Mouse (Mus musculus) hindbrain, embryonic 13.5 days (tissue): ENCODE data around the gene Gpr62. TPM values are rescaled to one million over a fixed set of nuclear protein-coding genes. Genes with fewer than 3 reads are reported as not detected.

Source experiments
- ATAC-seq: fragments of 200-750 bp; cut with Nextera tagmentation; 2 replicates; pipeline ENCODE4 v1.8.0; 2017; ENCODE audit warnings: moderate TSS enrichment; ENCODE audit not compliant: low FRiP score
- H3K27ac ChIP-seq: fragments of 300-500 bp; sonication (generic); 2 replicates; pipeline ENCODE4 v1.5.1; 2015; ENCODE audit warnings: inconsistent platforms, mild to moderate bottlenecking, moderate library complexity
- H3K27me3 ChIP-seq: fragments of 300-500 bp; sonication (generic); 2 replicates; pipeline ENCODE4 v1.6.1; 2015; ENCODE audit warnings: mild to moderate bottlenecking, inconsistent platforms
- H3K36me3 ChIP-seq: fragments of 300-500 bp; sonication (generic); 2 replicates; pipeline ENCODE4 v1.6.1; 2015; ENCODE audit warnings: mild to moderate bottlenecking, inconsistent platforms
- H3K4me1 ChIP-seq: fragments of 300-500 bp; sonication (generic); replicated peaks from 2 replicates; pipeline ENCODE4 v1.6.1; 2015; ENCODE audit warnings: inconsistent platforms
- H3K4me2 ChIP-seq: fragments of 300-500 bp; sonication (generic); 2 replicates; pipeline ENCODE4 v1.6.1; 2015; ENCODE audit warnings: inconsistent platforms, mild to moderate bottlenecking, moderate library complexity
- H3K4me3 ChIP-seq: fragments of 300-500 bp; sonication (generic); 2 replicates; pipeline ENCODE4 v1.5.1; 2015; ENCODE audit warnings: mild to moderate bottlenecking, inconsistent platforms
- H3K9ac ChIP-seq: fragments of 300-500 bp; sonication (generic); 2 replicates; pipeline ENCODE4 v1.6.1; 2015; ENCODE audit warnings: mild to moderate bottlenecking, inconsistent platforms
- H3K9me3 ChIP-seq: fragments of 300-500 bp; sonication (generic); 2 replicates; pipeline ENCODE4 v1.6.1; 2016; ENCODE audit warnings: inconsistent platforms
- WGBS: fragments of 180-500 bp; shearing (Covaris S2); methylation state at CpG from one replicate; pipeline ENCODE4 v1.1.7; 2015; 5-methylcytosine and 5-hydroxymethylcytosine counted together
- polyA plus RNA-seq: library from polyadenylated mRNA; unstranded; fragments of >200 nt; fragmentation: Nextera tagmentation; extraction: Ambion mirVana; gene quantifications from 2 replicates; pipeline ENCODE4 v1.2.1, GENCODE M21; 2015

Gene Gpr62
- polyA plus RNA-seq, 1 experiment from 2014 or later, result 0.68 TPM

DNA sequence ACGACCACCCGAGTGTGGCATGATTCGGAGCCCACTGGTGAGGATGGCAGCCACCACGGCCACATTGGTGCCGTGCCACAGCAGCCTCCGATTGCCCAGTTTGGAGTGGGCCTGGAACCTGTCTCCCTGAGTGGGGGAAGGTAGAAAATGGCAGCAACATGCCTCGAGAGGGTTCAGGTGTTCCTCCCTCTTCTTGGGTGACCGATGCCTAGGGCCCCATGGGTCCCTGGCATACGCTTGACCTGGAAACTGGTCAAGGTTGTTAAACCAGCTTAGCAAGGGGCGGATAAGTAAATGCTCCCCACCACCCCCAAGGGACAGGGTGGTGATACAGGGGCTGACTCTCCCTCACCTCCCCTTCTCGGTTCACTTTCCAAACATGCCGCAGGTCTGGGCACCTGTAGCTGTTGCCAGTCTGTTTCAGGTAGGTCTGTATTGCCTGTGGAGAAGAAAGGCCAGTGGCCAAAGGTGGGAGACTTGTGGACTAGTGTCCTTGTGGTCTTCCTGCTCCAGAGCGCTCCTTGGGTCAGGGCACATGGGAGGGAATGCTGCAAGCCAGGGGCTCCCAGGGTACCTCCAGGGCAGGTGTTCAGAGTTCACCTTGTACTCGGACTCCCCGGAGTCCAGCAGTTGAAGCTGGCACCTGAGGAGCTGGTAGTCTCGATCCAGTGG lies 7.5 kb upstream of the Gpr62 start:
- 0 out of 2 replicates have a peak, but pooled peaks cover 3% of the 10 kb centered on the region for H3K27me3 ChIP-seq
- peaks cover 39% of the 10 kb centered on the region for H3K4me1 ChIP-seq
- 90% methylated on average over 16 of the region's 16 CpGs for WGBS
- H3K4me3 ChIP-seq, result no peak overlapping the region
- H3K27ac ChIP-seq, result no peak overlapping the region
- no peaks in the 10 kb centered on the region for H3K9me3 ChIP-seq
- no peaks in the 10 kb centered on the region for H3K36me3 ChIP-seq
- peak overlapping the region; percentile 13; the same call in 1 of the 2 replicates for H3K9ac ChIP-seq
- no peak overlapping the region for H3K4me2 ChIP-seq
- no peak for ATAC-seq

DNA sequence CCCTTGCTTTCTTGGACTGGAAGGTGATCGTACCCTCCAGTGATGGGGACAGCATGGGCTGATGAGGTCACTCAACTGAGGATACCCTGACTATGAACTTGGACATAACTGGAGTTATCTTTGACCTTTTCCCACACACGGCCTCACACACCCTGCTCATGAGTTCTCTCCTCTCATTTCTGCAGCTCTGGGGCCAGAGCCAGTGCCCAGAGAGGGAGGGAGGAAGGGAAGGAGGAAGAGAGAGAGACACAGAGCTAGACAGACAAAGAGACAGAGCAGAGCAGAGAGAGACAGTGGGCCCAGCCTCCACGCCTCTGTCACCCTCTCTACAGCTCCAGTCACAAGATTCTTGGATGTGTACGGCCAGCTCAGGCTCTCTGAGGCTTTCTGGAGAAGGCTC lies 6.6 kb upstream of the Gpr62 start:
- Histone ChIP-seq H3K4me3 (no peak overlapping the region), H3K27me3 (0 out of 2 replicates have a peak, but pooled peaks cover 3% of the 10 kb centered on the region), H3K4me2 (no peak overlapping the region), H3K9ac (no peak overlapping the region), H3K4me1 (peaks cover 31% of the 10 kb centered on the region), H3K27ac (no peak overlapping the region), H3K9me3 (no peaks in the 10 kb centered on the region), H3K36me3 (no peaks in the 10 kb centered on the region)
- 85% methylated on average over 4 of the region's 4 CpGs for WGBS
- ATAC-seq, result no peak

DNA sequence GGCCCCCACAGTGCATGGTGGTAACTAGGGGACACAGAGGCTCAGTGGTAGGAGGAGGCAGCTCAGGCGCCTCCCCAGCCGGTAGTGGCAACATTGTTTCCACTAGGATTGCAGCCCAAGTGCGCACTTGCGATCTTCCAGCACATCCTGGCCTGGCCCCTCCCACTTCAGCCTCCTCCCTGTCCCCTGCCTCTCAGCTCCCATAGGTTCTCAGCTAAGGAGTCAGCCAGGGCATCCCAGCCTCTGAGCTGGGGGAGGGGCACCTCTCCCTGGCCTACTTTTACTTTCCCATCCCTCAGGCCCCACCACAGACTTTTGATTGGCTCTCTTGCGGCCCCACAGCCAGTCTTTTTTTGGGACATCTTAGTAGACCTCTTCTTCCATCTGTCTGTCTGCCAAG lies 6.2 kb upstream of the Gpr62 start:
- WGBS, result 9% methylated on average over 5 of the region's 5 CpGs
- ATAC-seq, result no peak

DNA sequence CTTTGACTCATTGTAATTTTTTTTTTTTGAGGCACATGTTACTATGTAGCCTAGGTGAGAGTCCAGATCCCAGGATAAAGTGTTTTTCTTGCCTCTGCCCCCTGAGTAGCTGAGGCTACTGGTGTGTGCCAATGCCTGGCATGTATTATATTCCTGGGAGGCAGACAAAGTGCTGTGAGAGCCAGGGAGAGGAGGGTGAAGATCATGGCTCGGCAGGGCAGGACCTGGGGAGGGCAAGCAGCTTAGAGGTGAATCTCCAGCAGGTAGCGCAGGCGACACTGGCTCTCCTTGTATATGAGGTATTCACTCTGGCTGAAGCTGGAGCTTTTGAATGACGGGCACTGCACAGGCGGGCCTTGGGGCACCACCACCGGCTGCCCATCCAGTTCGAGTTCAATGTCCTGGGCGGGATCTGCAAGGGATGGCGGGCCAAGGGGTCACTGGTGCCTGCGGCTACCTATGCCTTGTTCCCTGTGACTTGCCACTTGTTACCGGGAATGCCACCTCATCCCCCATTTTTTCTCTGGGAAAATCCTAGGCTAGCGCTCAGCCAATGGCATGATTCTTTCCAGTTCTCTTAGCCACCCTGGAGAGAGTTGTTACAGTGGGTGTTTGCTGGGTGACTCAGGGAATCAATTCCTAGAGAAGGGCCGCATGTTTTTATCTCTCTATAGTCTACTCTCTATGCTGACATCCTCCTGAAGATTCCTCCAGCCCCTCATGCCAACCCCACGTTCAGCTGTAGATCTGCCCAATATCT lies 5.4 kb upstream of the Gpr62 start:
- no peak for ATAC-seq
- Histone ChIP-seq H3K27me3 (0 out of 2 replicates have a peak, but pooled peaks cover 3% of the 10 kb centered on the region), H3K9ac (0 out of 2 replicates have a peak overlapping the region, but pooled peaks have one; percentile 39), H3K4me1 (peaks cover 26% of the 10 kb centered on the region), H3K36me3 (no peaks in the 10 kb centered on the region), H3K9me3 (no peaks in the 10 kb centered on the region), H3K4me3 (no peak overlapping the region), H3K27ac (no peak overlapping the region), H3K4me2 (no peak overlapping the region)
- WGBS, result 65% methylated on average over 14 of the region's 14 CpGs

More for the DNA sequence above, 6.2 kb upstream of the Gpr62 start:
- no peak overlapping the region for H3K4me3 ChIP-seq
- peaks cover 31% of the 10 kb centered on the region for H3K4me1 ChIP-seq
- H3K4me2 ChIP-seq, result no peak overlapping the region
- H3K9me3 ChIP-seq, result no peaks in the 10 kb centered on the region
- no peak overlapping the region for H3K27ac ChIP-seq
- H3K9ac ChIP-seq, result 0 out of 2 replicates have a peak overlapping the region, but pooled peaks have one; percentile 39
- 0 out of 2 replicates have a peak, but pooled peaks cover 3% of the 10 kb centered on the region for H3K27me3 ChIP-seq
- no peaks in the 10 kb centered on the region for H3K36me3 ChIP-seq

DNA sequence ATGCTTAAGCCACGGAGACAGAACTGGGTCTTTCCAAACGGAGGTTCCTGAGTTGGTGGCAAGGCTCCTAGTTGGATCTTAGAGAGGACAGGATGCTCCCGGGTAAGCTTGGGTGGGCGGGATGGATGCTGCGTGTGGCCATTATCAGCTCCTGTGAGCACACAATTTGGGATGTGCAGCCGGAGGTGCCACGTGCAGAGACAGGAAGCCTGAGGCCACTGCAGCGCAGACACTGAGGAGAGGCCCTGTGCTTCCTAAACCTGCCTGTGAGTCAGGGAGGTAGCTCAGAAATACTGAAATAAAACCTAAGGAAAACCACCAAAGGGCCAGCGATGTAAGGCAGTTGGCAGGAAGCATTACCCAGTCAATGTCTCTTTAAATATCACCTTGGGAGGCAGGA lies 4.0 kb upstream of the Gpr62 start:
- Histone ChIP-seq H3K4me1 (peaks cover 35% of the 10 kb centered on the region), H3K4me3 (no peak overlapping the region), H3K9ac (no peak overlapping the region), H3K36me3 (no peaks in the 10 kb centered on the region), H3K27ac (no peak overlapping the region), H3K27me3 (0 out of 2 replicates have a peak, but pooled peaks cover 3% of the 10 kb centered on the region), H3K9me3 (no peaks in the 10 kb centered on the region), H3K4me2 (no peak overlapping the region)
- 81% methylated on average over 9 of the region's 9 CpGs for WGBS
- ATAC-seq, result no peak

DNA sequence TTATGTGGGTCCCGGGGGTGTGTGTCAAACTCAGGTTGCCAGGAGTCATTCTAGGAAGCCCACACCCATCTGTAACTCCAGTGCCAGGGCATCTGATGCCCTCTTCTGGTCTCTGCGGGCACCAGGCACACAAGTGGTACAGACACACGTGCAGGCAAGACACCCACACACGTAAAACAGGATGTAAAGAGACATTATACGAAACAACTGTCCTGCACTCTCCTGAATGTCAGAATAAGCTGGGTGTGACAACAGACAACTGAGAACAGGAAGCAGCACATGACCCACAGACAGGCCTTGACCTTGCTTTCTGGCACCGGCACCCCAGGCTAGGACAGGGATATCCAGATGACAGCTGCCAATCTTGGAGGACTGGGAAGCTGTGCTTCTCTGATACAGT lies 3.6 kb upstream of the Gpr62 start:
- Histone ChIP-seq H3K27ac (no peak overlapping the region), H3K36me3 (peaks cover 4% of the 10 kb centered on the region), H3K27me3 (0 out of 2 replicates have a peak, but pooled peaks cover 3% of the 10 kb centered on the region), H3K4me2 (no peak overlapping the region), H3K4me3 (no peak overlapping the region), H3K4me1 (peaks cover 35% of the 10 kb centered on the region), H3K9ac (no peak overlapping the region), H3K9me3 (no peaks in the 10 kb centered on the region)
- no peak for ATAC-seq
- 81% methylated on average over 6 of the region's 6 CpGs for WGBS

DNA sequence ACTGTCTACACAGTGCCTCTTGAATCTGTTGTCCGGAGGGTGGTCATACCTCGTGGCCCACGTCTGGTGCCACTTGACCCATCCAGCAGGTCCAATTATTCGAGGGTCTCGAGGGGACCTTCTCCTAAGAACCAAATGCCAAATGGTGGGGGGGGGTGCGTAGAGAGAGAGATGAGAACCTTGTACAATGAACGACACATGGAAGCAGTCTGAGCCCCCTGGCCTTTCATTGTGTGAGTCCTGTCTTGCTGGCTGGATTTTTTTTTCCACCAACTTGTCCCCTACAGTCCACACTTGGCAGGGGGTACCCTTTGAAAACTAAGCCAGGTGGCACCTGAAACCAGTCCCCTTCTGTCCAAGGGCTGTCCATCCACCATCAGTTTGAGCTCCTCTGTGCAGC lies 2.0 kb upstream of the Gpr62 start:
- WGBS, result 83% methylated on average over 7 of the region's 7 CpGs
- H3K9me3 ChIP-seq, result no peaks in the 10 kb centered on the region
- H3K36me3 ChIP-seq, result peaks cover 18% of the 10 kb centered on the region
- no peak overlapping the region for H3K9ac ChIP-seq
- no peak overlapping the region for H3K4me3 ChIP-seq
- no peaks in the 10 kb centered on the region for H3K27me3 ChIP-seq
- no peak overlapping the region for H3K27ac ChIP-seq
- no peak overlapping the region for H3K4me2 ChIP-seq
- no peak for ATAC-seq
- peaks cover 40% of the 10 kb centered on the region for H3K4me1 ChIP-seq

DNA sequence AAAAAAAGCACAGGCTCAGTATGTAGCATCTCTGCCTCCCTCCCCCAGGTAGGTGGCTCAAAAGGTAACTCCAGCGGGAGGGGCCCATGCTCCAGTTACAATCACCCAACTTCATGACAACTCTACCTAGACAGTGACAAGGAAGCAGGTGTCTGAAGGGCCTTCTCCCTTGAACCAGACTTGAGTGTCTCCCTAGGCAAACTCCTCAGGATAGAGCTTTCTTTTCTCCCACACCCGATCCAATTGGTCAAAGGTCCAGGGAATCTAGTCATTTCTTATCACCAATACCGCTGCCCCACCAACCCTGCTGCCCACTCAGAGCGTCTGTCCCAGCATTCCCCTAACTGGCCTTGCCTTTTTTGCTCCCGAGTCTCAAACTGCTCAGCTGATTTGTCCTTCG lies 983 bp upstream of the Gpr62 start:
- Histone ChIP-seq H3K27ac (no peak overlapping the region), H3K36me3 (peaks cover 28% of the 10 kb centered on the region), H3K27me3 (no peaks in the 10 kb centered on the region), H3K9ac (no peak overlapping the region), H3K9me3 (no peaks in the 10 kb centered on the region), H3K4me2 (no peak overlapping the region), H3K4me1 (peaks cover 33% of the 10 kb centered on the region), H3K4me3 (no peak overlapping the region)
- WGBS, result 89% methylated on average over 6 of the region's 6 CpGs
- no peak for ATAC-seq

DNA sequence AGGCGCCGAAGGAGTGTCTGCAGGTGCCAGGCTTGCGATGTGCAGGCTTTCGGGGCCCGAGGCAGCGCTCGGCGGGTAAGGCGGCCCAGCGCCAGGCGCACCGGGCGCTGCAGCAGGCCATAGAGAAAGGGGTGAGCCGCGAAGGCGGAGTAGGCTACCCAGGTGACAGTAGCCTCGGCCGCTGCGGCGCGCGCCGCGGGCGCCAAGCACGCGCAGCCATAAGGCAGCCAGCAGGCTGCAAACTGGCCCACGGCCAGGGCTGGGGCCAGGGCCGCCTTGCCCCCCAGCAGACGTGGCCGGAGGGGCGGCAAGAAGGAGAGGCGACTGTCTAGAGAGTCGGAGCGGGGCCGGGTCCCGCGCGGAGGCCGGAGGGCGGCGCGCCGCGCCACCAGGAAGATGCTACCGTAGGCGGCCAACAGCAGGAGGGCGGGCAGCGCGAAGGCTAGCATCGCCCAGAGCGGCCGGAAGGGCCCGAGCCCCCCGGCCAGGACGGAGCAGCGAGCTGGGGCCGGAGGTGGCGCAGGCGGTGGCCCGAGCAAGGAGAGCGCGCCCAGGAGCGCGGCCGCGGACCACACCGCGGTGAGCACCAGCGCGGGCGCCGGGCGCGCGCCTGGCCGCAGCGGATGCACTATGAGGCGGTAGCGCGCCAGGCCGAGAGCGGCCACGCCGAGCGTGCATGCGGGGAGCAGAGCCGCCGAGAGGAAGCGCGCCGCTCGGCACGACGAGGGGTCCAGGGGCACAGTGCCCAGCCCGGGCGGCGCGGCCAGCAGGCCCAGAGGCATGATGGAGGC lies 792 bp downstream of the Gpr62 start:
- Histone ChIP-seq H3K27me3 (no peaks in the 10 kb centered on the region), H3K9me3 (no peaks in the 10 kb centered on the region), H3K4me2 (peak overlapping the region; percentile 89), H3K4me3 (peak overlapping the region; percentile 51), H3K9ac (peak overlapping the region; percentile 82), H3K27ac (peak overlapping the region; percentile 88), H3K36me3 (peaks cover 45% of the 10 kb centered on the region), H3K4me1 (peaks cover 37% of the 10 kb centered on the region)
- 2% methylated on average over 88 of the region's 99 CpGs for WGBS
- ATAC-seq, result peak; percentile 80

DNA sequence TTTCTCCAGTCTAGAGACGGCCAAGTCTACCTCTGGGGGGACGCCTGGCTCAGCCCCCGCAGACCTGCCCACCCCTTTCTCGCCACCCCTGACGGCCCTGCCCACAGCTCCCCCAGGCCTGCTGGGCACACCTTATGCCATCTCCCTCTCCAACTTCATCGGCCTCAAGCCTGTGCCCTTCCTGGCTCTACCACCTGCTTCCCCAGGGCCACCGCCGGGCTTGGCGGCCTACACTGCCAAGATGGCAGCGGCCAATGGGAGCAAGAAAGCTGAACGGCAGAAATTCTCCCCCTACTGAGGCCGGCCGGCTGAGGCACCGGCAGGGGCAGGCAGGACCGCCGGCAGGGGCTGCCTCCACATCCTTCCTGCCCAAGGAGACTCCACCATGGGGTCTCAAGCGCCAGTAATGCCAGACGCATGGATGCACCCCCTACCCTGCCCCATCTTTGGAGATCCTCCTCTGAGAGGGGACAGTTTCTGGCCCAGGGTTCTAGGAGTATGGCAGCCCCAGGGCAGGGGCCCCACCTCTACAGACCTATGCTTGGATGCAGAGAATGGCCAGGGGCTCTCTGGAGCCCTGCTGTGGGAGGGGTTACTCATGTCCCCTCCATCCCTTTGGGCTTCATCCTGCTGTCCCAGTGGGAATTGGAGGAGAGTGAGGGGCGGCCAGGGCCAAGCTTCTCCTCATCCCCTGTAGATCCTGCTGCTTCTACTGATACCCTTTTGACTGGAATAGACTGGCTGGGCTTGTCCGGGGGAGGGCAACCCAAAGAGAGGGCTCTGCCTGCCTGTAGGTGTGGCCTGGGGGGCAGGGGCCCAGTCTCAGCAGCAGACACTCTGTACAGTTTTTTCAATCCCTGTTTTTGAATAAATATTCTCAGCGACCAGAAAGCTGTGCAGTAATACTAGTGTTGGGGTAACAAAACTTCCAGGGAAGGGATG lies 2.3 kb downstream of the Gpr62 start:
- H3K9me3 ChIP-seq, result no peaks in the 10 kb centered on the region
- H3K36me3 ChIP-seq, result peaks cover 47% of the 10 kb centered on the region
- ATAC-seq, result no peak
- H3K4me1 ChIP-seq, result peaks cover 53% of the 10 kb centered on the region
- no peak overlapping the region for H3K4me3 ChIP-seq
- no peak overlapping the region for H3K4me2 ChIP-seq
- H3K27ac ChIP-seq, result no peak overlapping the region
- H3K27me3 ChIP-seq, result no peaks in the 10 kb centered on the region
- no peak overlapping the region for H3K9ac ChIP-seq
- 77% methylated on average over 21 of the region's 21 CpGs for WGBS

DNA sequence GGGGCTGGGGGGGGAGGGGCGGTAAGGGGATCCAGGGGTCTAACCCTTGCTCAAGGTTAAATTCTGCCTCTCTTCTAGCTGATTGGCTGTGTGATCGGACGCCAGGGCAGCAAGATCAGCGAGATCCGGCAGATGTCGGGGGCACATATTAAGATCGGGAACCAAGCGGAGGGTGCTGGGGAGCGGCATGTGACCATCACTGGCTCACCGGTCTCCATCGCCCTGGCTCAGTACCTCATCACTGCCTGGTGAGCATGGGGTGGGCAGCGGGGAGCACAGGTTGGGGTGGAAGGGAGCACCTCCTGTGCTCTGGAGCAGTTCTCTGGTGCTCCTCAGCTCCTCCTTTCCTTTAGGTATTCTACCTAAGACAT lies 3.3 kb downstream of the Gpr62 start:
- no peaks in the 10 kb centered on the region for H3K27me3 ChIP-seq
- no peak overlapping the region for H3K9ac ChIP-seq
- WGBS, result 95% methylated on average over 12 of the region's 12 CpGs
- ATAC-seq, result no peak
- H3K36me3 ChIP-seq, result peaks cover 53% of the 10 kb centered on the region
- no peak overlapping the region for H3K4me3 ChIP-seq
- H3K9me3 ChIP-seq, result no peaks in the 10 kb centered on the region
- H3K4me1 ChIP-seq, result peaks cover 63% of the 10 kb centered on the region
- no peak overlapping the region for H3K27ac ChIP-seq
- no peak overlapping the region for H3K4me2 ChIP-seq
